Mouse (Mus musculus): Measurements from ENCODE around the gene Sulf2.

DNA sequence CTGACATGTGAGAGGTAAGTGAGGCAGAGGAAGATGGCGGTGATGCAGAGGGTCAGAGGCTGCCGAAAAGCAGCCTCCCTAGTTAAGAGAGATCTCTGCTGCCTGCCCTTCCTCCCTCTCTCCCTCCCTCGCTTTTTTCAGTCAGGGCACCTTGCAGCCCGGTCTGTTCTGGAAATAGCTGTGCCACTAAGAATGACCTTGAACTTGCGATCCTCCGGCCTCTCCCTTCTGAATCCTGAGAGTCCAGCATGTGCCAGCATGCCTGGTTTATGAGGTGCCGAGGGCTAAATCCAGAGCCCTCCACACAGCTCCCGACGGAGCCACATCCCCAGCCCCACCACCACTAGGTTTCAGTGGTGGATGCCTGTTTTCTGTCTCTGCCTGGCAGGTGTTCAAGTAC, 49.6 kb downstream of the Sulf2 start:
- TF ChIP-seq CTCF (IDR thresholded peaks at IDR 0.05; ENCODE audit: borderline replicate concordance, insufficient read depth, low read depth, low read length) (no peak), POLR2A (IDR thresholded peaks at IDR 0.05; ENCODE audit: borderline replicate concordance, insufficient read depth, low read length) (no peak)
